Mouse (Mus musculus): ENCODE measurements around the gene Sec63.

Sec63 gene

GRCm38 (mm10) chr10:42830409-42830808 is 69.1 kb downstream of the Sec63 start:
- DNase-seq, result no peak

- peak; percentile 44 to 60 for DNase-seq
Observed at GRCm38 (mm10) chr10:42832677-42833076, 71.4 kb downstream of the Sec63 start.

GRCm38 (mm10) chr10:42833871-42834727 is 72.8 kb downstream of the Sec63 start:
- no peak for DNase-seq

DNA sequence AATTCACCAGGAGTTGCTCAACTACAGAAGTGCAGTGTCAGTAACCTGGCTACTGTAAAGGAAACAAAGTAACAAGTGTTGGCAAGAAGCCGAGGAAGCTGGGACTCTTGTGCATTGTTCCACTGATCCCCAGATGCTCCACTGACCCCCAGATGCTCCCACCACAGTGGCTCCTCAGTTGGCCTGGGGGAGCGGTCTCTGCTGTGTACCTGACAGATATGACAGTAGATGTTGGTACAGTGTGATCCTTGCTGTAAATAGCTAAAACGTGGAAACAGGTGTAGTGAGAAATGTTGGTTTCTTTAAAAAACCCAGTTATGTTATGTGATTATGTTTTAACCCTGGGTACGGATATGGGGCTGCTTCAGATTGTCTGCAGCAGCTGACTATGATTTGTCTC is 76.8 kb downstream of the Sec63 start:
- no peak for DNase-seq

- no peak for DNase-seq
Observed at GRCm38 (mm10) chr10:42838736-42839135, 77.4 kb downstream of the Sec63 start.

DNA sequence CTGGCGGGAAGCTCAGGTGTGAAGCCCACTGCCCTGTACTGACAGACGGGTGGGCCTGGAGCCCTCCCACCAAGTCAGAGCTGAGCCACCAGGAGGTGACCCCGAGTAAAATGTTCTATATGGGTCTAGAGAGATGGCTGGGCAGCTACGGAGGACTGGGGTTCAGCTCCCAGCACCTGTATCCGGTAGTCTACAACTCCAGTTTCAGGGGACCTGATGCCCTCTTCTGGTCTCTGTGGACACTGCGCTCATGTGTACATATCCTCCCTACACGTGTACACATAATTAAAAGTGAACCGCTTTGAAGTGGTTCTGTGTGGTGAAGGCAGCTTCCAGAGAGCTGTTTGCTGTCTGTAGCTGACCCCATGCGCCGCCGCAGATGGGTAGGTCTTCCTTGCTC is 78.7 kb downstream of the Sec63 start:
- no peak for DNase-seq

DNA sequence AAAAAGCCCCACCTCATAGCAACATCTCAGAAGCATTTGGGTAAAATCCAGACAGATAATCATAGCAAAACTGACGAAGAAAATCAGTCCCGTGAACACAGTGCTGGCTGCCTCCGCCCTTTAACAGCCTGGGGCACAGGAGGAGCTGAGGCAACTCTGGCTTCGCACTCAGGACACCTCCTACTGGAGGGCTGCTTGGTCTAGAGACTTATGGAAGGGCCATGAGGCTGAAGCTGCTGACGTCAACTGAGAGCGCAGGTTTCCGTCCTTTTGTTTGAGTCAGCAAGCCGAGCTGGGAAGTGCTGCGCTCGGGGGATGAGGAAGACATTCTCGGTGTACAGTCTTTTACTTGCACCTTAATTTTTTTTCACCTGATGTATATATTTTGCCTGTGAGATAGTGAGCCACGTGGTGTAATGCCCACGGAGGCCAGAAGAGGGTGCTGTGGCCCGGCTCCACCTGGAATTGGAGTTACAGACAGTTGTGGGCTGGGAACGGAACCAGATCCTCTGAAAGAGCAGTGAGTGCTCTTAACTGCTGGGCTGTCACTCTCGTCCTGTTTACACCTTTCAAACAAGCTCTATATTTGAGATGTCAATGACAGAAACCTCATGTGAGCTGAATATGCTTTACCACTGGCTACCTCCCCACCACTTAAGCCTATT is 80.4 kb downstream of the Sec63 start:
- DNase-seq, result peak; percentile 26 to 45

DNA sequence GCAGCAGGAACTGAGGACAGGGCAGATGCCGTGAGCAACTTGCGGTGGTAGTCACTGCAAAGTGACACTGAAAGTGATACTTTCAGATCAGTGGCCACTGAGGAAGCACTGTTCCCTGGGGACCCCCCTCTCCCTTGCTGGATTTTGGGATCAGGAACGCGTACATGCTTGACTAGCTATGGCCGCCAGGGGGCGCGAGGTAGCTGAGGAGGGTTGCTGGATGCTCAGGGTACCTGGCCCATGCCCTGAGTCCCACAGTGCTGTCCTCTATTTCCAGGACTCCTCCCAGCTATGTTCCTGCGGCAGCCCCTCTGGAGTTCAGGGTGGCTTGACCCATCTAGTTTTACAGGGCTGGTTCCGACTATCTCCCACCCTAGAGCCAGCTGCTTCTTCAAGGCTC is 81.1 kb downstream of the Sec63 start:
- peak; percentile 91 to 92 for DNase-seq

- DNase-seq, result peak; percentile 41 to 45
Observed at GRCm38 (mm10) chr10:42843416-42843815, 82.1 kb downstream of the Sec63 start.

GRCm38 (mm10) chr10:42845480-42845879 is 84.2 kb downstream of the Sec63 start:
- no peak for DNase-seq

DNA sequence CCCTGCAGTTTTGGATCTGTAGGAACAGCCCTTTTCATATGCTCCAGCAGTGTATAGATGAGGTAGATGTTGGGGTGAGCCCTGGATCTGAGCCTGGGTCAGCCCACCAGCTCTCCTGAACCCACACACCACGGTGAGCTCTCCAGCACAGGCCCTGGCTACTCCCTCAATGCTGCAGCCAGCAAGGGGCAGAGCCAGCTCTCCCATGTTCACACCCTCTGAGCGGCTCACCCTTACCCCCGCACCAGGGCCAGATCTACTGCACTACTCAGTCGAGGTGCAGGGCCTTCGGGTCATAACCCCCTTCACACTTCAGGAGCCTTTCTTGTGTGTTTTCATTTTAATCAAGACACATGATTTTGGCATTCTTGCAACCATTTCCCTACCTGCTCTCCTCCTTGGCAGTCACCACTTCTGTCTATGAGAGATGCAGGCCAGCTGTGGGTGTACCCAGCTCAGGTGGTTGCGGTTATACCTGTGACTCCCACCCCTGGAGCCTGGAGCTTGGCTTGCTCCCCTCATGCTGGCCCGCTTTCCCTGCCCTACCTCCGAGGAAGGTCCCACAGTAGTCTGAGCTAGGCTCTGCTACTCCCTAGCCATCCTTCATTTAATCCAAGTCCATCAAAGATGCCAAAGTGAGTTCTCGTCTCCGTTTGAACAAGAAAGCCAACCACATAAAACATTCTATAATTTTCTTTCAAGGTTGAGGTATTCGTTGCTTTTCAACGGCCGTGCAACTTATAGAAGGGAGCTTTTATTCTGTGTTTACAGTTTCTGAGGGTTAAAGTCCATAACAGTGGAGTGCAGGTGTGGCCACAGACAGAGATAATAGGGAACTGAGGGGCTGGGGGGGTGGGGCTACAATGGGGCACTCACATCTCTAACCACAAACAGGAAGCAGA is 87.1 kb downstream of the Sec63 start:
- DNase-seq, result no peak

DNA sequence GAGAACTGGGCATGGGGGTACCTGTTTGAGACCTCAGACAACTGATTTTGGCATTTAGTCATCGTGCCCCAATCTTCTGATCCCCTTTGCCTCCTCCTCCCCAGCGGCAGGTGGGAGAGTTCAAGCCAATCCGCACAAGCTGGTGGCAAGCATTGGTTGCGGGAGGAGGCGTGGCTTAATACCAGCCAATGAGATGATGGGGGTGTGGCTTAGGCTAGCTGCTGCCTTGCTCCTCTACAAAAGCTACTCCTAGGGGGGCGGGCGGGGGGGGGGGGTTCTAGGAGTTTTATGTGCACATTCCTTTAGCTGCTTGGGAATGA is 87.7 kb downstream of the Sec63 start:
- DNase-seq, result no peak

DNA sequence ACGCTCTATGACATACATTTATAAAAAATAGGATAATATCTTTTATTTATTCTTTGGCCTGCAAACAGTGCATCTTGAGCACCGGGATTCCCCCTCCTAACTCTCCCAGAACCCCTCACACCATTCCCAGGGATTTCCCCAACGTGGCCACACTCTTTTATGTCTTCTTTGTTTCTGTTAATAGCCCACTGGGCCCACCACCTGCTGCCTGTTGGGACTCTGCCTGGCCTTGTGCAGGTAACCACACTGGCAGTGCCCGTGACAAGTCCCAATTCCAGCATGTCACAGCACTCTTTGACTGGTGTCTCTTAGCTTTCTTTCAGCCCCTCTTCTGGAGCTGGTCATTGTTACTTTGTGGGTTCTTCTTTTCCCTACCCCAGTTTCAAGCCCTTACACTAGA is 93.5 kb downstream of the Sec63 start:
- DNase-seq, result peak in 1 of 2 experiments; percentile 31

DNA sequence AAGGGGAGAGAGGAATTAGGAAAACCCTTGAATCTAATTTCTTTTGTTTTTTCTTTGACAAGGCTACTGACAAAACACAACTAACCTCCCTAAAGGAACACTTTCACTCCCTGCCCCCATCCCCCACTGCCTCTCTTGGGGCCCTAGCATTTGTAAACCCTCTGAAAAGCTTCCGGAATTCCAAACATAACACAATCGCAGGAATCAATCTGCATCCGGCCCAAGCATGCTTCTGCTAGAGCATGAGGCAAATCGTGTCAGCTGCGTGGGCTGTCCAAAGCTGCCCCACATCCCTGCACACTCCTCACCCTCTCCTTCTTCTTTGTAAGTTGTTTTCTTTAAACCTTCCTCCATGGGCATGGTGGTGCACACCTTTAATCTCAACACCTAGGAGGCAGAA is 94.0 kb downstream of the Sec63 start:
- no peak for DNase-seq

- DNase-seq, result no peak
Observed at GRCm38 (mm10) chr10:42856574-42856973, 95.3 kb downstream of the Sec63 start.

DNA sequence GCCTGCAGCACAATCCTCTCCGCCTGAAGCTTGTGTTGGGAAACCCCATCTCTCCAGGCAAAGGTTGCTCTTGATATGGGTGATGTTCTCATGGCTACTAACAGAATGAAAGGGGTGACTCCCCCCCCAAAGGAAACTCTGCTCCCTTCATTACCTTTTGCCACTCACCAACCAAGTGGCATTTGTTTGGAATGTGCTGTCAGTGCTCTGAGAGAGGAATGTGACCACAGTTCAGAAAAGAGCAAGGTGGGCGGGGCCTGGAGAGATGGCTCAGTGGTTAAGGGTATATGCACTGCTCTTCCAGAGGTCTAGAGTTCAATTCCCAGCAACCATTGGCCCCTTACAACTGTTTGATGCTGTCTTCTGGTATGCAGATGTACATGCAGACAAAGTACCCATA is 95.7 kb downstream of the Sec63 start:
- no peak for DNase-seq

DNA sequence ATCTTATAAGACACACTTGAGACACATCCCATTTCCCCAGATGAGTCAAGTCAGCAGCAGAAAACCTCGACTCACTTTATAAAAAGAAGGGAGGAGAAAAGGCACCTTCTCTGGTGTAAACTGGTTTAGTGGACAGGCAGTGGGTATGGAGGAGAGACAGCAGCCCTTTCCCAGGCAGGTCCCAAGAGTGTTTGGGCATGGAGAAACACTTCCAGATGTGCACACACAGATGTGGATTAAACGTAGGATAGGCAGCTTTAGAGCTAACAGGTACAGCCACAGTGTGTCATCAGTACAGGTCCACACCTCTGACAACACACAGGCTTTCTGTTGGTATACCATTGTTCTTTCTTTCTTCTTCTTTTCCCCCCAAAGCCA is 98.5 kb downstream of the Sec63 start:
- no peak for DNase-seq

GRCm38 (mm10) chr10:42860159-42860911 is 99.0 kb downstream of the Sec63 start, which contains the start of gene Scml4:
Gene Scml4, plus strand, starts transcription at chr10:42860370.
- no peak for DNase-seq

DNA sequence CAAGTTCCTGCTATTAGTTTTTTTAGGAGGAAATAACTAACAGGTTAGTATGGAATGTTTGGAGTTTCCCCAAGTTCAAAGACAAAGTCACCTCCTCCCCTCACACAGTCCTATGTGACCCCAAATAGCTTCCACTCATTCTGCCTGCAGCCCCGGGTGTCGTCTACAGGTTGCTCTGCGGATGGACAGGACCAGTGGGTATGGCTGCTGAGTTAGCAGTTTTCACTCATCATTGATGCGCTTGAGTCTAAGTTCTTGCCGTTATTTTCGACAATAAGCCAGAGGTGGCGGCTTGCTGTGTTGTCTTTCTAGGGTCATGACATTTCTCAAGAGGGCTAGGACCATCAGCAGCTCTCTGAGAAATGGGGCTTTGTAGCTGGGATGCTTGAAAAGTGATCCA is 100.2 kb downstream of the Sec63 start:
- DNase-seq, result no peak

DNA sequence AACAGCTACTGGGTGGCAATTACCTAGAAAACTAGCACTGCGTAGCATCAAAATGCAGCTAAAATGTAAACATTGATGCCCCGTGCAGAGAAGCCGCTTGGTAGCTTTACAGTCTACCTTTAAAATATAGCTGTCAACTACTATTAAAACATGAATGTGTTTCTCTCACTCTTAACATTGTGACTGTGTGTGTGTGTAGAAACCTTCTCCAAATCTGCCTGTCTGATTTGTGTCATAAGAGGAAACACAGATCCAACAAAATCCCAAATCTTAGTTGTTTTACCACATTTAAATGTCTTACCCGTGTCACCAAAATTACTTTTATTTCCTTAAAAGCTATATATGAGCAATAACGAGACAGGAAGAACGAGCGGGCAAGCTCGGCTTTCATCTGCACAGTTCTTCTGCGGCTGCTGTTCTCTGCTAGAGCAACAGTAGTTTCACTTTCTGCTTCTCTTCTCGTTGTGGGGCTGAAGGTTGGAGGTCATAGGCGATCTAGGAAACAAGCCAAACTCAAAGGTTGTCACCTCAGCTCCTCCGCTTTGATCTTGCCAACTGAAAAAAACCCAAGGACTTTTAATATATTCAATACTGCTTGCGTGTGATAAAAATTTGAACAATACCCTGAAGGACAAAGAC is 100.9 kb downstream of the Sec63 start:
- DNase-seq, result no peak

DNA sequence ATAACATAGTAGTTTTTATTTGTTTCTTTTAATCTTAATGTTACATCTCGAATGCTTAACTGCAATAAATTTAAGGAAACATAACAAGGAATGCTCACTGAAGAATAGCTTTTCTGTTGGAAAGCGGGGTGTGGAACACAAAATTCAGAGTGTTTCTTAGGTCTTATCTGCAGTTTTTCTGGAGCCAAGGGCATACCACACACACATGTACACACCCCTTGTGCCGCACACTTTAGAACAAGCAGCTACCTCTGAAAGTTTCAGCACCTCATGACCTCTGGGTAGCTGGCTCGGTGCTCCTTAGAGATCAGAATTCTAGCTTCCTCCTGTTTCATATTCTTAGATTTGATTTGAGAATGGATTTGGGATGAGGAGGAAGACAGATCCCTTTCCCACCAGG is 101.5 kb downstream of the Sec63 start:
- no peak for DNase-seq
